ENCODE assay signal across 24 mouse cellular contexts in genomic region chr3:135409219-135409618, GRCm38 (mm10). TPM values are rescaled to one million over a fixed set of nuclear protein-coding genes. Genes with fewer than 3 reads are reported as not detected.
DNase-seq lines count a peak whose midpoint lies in the region; ATAC-seq and TF ChIP-seq lines count a peak whose summit lies in the region.
"Had no signal": no experiment of that assay in that cellular context is flagged by ENCODE, and none has a peak within 500 bp of the region (broad histone marks: within the 10 kb centered on the region; RNA-seq: fewer than 3 reads in every experiment).

No protein-coding gene starts in this region.

- H3K4me1 ChIP-seq in kidney, adult 2 months (ENCODE audit: control insufficient read depth, insufficient read depth, low read length): peaks cover 5% of the 10 kb centered on the region
- H3K4me1 ChIP-seq in kidney, embryonic 14.5 days (ENCODE audit: control insufficient read depth, insufficient read depth, low read length): no peaks in the 10 kb centered on the region
- no peaks in the 10 kb centered on the region for H3K4me1 ChIP-seq in lung, postnatal 0 days (ENCODE audit: insufficient read depth, low read depth, low read length)
- H3K4me1 ChIP-seq in lung, adult 2 months (ENCODE audit: control insufficient read depth, insufficient read depth, low read length): peaks cover 7% of the 10 kb centered on the region; the same call in 1 of the 2 replicates
- H3K4me1 ChIP-seq: forebrain, embryonic 15.5 days had no signal

- no peak for DNase-seq in kidney, adult 2 months
- DNase-seq in lung, postnatal 0 days (ENCODE audit: low spot score): no peak
- no peak for DNase-seq in lung, postnatal 14 days
- DNase-seq in ES-CJ7 (ENCODE audit: low read depth, low spot score) (peak; percentile 46), ZHBTc4 (ENCODE audit: low read depth, low spot score) (peak; percentile 46)
- DNase-seq in lung, adult 2 months: no peak
- no peak for DNase-seq in layer of hippocampus, adult 18-20 months (ENCODE audit: low spot score in 2 of 2)
- DNase-seq: adrenal gland, postnatal 10 days; cerebellum, adult 8-10 months; gastrocnemius, postnatal 25 days; heart, adult 18-20 months; heart, postnatal 14 days; kidney, adult 9 months; kidney, postnatal 4 days; liver, embryonic 13.5 days; thymus, postnatal 25 days had no signal

- TF ChIP-seq EP300 in lung, postnatal 0 days (IDR thresholded peaks at IDR 0.05): no peak

- H3K9ac ChIP-seq in kidney, embryonic 14.5 days (ENCODE audit: low read depth, low read length): no peak overlapping the region
- H3K9ac ChIP-seq in lung, postnatal 0 days (replicated peaks; ENCODE audit: low read depth): no peak overlapping the region
- H3K9ac ChIP-seq: forebrain, embryonic 15.5 days; heart, embryonic 13.5 days; hindbrain, embryonic 13.5 days; limb, embryonic 12.5 days; liver, embryonic 13.5 days; midbrain, embryonic 12.5 days; neural tube, embryonic 12.5 days had no signal

- H3K36me3 ChIP-seq in kidney, adult 2 months (ENCODE audit: control insufficient read depth, insufficient read depth, low read length): peaks cover 2% of the 10 kb centered on the region; the same call in 1 of the 2 replicates
- peaks cover 22% of the 10 kb centered on the region; the same call in 1 of the 2 replicates for H3K36me3 ChIP-seq in kidney, embryonic 14.5 days (ENCODE audit: control insufficient read depth, insufficient read depth, low read length)
- H3K36me3 ChIP-seq in lung, postnatal 0 days (ENCODE audit: insufficient read depth, low read length): no peaks in the 10 kb centered on the region

- no peak overlapping the region for H3K4me3 ChIP-seq in kidney, adult 2 months (ENCODE audit: insufficient read depth, low read depth, low read length)
- no peak overlapping the region for H3K4me3 ChIP-seq in kidney, embryonic 14.5 days (ENCODE audit: low read length)
- H3K4me3 ChIP-seq in lung, postnatal 0 days (ENCODE audit: low read depth, low read length): no peak overlapping the region
- H3K4me3 ChIP-seq in lung, adult 2 months (replicated peaks; ENCODE audit: extremely low read depth, low read depth, low read length): no peak overlapping the region
- H3K4me3 ChIP-seq: forebrain, embryonic 15.5 days; heart, embryonic 13.5 days; hindbrain, embryonic 13.5 days; limb, embryonic 12.5 days; liver, embryonic 13.5 days; midbrain, embryonic 12.5 days; neural tube, embryonic 12.5 days had no signal

- 98% methylated on average over 5 of the region's 5 CpGs for WGBS in kidney, adult 2 months
- 98% methylated on average over 5 of the region's 5 CpGs for WGBS in kidney, embryonic 14.5 days
- 96% methylated on average over 5 of the region's 5 CpGs for WGBS in lung, postnatal 0 days
- WGBS in lung, adult 2 months: 97% methylated on average over 5 of the region's 5 CpGs

- no peak overlapping the region for H3K27ac ChIP-seq in kidney, adult 2 months (ENCODE audit: insufficient read depth, low read depth, low read length)
- no peak overlapping the region for H3K27ac ChIP-seq in kidney, embryonic 14.5 days (ENCODE audit: low read depth, low read length)
- no peak overlapping the region for H3K27ac ChIP-seq in lung, postnatal 0 days (ENCODE audit: low read length)
- H3K27ac ChIP-seq: forebrain, embryonic 15.5 days; heart, embryonic 13.5 days; hindbrain, embryonic 13.5 days; limb, embryonic 12.5 days; liver, embryonic 13.5 days; midbrain, embryonic 12.5 days; neural tube, embryonic 12.5 days had no signal

- TF ChIP-seq POLR2A in kidney, adult 2 months (IDR thresholded peaks at IDR 0.05; ENCODE audit: low read depth, low read length): no peak
- TF ChIP-seq POLR2A in lung, adult 2 months (IDR thresholded peaks at IDR 0.05; ENCODE audit: borderline replicate concordance, extremely low read depth, low read depth, low read length): no peak

- H3K27me3 ChIP-seq in kidney, adult 2 months (replicated peaks; ENCODE audit: control insufficient read depth, insufficient read depth, low read length): no peaks in the 10 kb centered on the region
- no peaks in the 10 kb centered on the region for H3K27me3 ChIP-seq in kidney, embryonic 14.5 days (ENCODE audit: control insufficient read depth, insufficient read depth, low read length)
- no peaks in the 10 kb centered on the region for H3K27me3 ChIP-seq in lung, postnatal 0 days (replicated peaks; ENCODE audit: insufficient read depth, low read length)
- H3K27me3 ChIP-seq: forebrain, embryonic 15.5 days; heart, embryonic 13.5 days; hindbrain, embryonic 13.5 days; limb, embryonic 12.5 days; liver, embryonic 13.5 days; midbrain, embryonic 12.5 days; neural tube, embryonic 12.5 days had no signal

- ATAC-seq in kidney, embryonic 14.5 days (ENCODE audit: low FRiP score, low TSS enrichment): no peak
- ATAC-seq in lung, postnatal 0 days: no peak
- ATAC-seq: forebrain, embryonic 15.5 days; inflammation-experienced regulatory T-cells, adult 6 months had no signal

- TF ChIP-seq CTCF in kidney, adult 2 months (conservative IDR thresholded peaks at IDR 0.05; ENCODE audit: insufficient read depth, insufficient read length, low read depth, low read length): peak; percentile 10; the same call in 1 of the 2 replicates
- TF ChIP-seq CTCF in lung, postnatal 0 days (IDR thresholded peaks at IDR 0.05): peak; percentile 29
- no peak for TF ChIP-seq CTCF in lung, adult 2 months (IDR thresholded peaks at IDR 0.05; ENCODE audit: insufficient read depth, low read length)

- H3K9me3 ChIP-seq in kidney, embryonic 14.5 days (ENCODE audit: control insufficient read depth, low read length): no peaks in the 10 kb centered on the region
- H3K9me3 ChIP-seq in lung, postnatal 0 days (ENCODE audit: low read length): no peaks in the 10 kb centered on the region
- H3K9me3 ChIP-seq: forebrain, embryonic 15.5 days; heart, embryonic 13.5 days; hindbrain, embryonic 13.5 days; midbrain, embryonic 12.5 days; neural tube, embryonic 12.5 days had no signal

- no peak overlapping the region for H3K4me2 ChIP-seq in kidney, embryonic 14.5 days (replicated peaks; ENCODE audit: low read depth, low read length)
- no peak overlapping the region for H3K4me2 ChIP-seq in lung, postnatal 0 days (replicated peaks; ENCODE audit: low read depth, low read length)
- H3K4me2 ChIP-seq: forebrain, embryonic 15.5 days; heart, embryonic 13.5 days; hindbrain, embryonic 13.5 days; limb, embryonic 12.5 days; liver, embryonic 13.5 days; midbrain, embryonic 12.5 days; neural tube, embryonic 12.5 days had no signal

RNA-seq across cellular contexts. Expression of gene Cisd2, which starts 14.5 kb away (rescaled TPM):
- polyA plus RNA-seq in kidney, adult 2 months (2012; rRNA removed): 28.7 and 33.5 TPM in 2 replicates
- 58.3 and 73.2 TPM in 2 replicates for polyA plus RNA-seq in kidney, embryonic 14.5 days (2014; fragmentation: Nextera tagmentation; extraction: Ambion mirVana)
- 34.3 and 34.8 TPM in 2 replicates for polyA plus RNA-seq in lung, postnatal 0 days (2015; fragmentation: Nextera tagmentation; extraction: Ambion mirVana)
- polyA plus RNA-seq in lung, adult 2 months (2012; rRNA removed): 14.1 and 19.3 TPM in 2 replicates
- 10 to 100 TPM; 32.1 to 32.4 TPM for total RNA-seq in layer of hippocampus, adult 18-20 months (2021)

RNA-seq across cellular contexts. Expression of gene Ube2d3, which starts 28.7 kb away (rescaled TPM):
- polyA plus RNA-seq in kidney, adult 2 months (2012; rRNA removed): 307 and 333 TPM in 2 replicates
- 509 and 612 TPM in 2 replicates for polyA plus RNA-seq in kidney, embryonic 14.5 days (2014; fragmentation: Nextera tagmentation; extraction: Ambion mirVana)
- polyA plus RNA-seq in lung, postnatal 0 days (2015; fragmentation: Nextera tagmentation; extraction: Ambion mirVana): 386 TPM in 2 replicates
- polyA plus RNA-seq in lung, adult 2 months (2012; rRNA removed): 287 and 312 TPM in 2 replicates
- 100 to 1,000 TPM; 233 to 238 TPM for total RNA-seq in layer of hippocampus, adult 18-20 months (2021)

Comparison
In these comparisons a context has a peak if more than half of its experiments do, and no peak if none do; other contexts are left out.
1. DNase-seq: peak in ES-CJ7 (single experiment) and ZHBTc4 (single experiment); none in kidney, adult 2 months (single experiment), lung, postnatal 0 days (single experiment), lung, postnatal 14 days (single experiment), lung, adult 2 months (single experiment) and layer of hippocampus, adult 18-20 months (0 of 2).